Mouse (Mus musculus): ENCODE data around the gene Tmem243.
"Not testable (repeated sequence)": the region's sequence is repeated elsewhere in the genome, so short reads cannot be mapped to it uniquely, and the experiment has no call there.

The Tmem243 gene

GRCm38 (mm10) chr5:9169328-9170005 is 69.0 kb downstream of the Tmem243 start:
- DNase-seq (ENCODE audit: inconsistent age in 2 of 2, low spot score in 1 of 2): not testable (repeated sequence)

- no peak for DNase-seq (ENCODE audit: inconsistent age in 2 of 2, low spot score in 1 of 2)
Observed at GRCm38 (mm10) chr5:9173295-9173694, 72.8 kb downstream of the Tmem243 start.

GRCm38 (mm10) chr5:9186467-9186866 is 86.0 kb downstream of the Tmem243 start:
- no peak for DNase-seq (ENCODE audit: inconsistent age in 2 of 2, low spot score in 1 of 2)
